8 mouse cellular contexts compared by ENCODE assay signal in genomic region chr3:97767041-97767770, GRCm38 (mm10).
DNase-seq lines count a peak whose midpoint lies in the region; ATAC-seq and TF ChIP-seq lines count a peak whose summit lies in the region.

No protein-coding gene starts in this region.

- 8% methylated on average over 40 of the region's 40 CpGs for WGBS in bone marrow, adult 2 months
- WGBS in heart, embryonic 12.5 days, result 11% methylated on average over 40 of the region's 40 CpGs
- WGBS in midbrain, postnatal 0 days, result 1% methylated on average over 40 of the region's 40 CpGs

- peaks cover 11% of the 10 kb centered on the region for H3K36me3 ChIP-seq in heart, embryonic 12.5 days
- H3K36me3 ChIP-seq in midbrain, postnatal 0 days (ENCODE audit: insufficient read depth, low read length), result no peaks in the 10 kb centered on the region

- no peak for TF ChIP-seq CTCF in bone marrow, adult 2 months (IDR thresholded peaks at IDR 0.05; ENCODE audit: control insufficient read depth, insufficient read depth, low read length)
- no peak for TF ChIP-seq CTCF in midbrain, postnatal 0 days (IDR thresholded peaks at IDR 0.05)

- H3K9me3 ChIP-seq in heart, embryonic 12.5 days (replicated peaks), result no peaks in the 10 kb centered on the region
- no peaks in the 10 kb centered on the region for H3K9me3 ChIP-seq in midbrain, postnatal 0 days (ENCODE audit: low read length)

- no peak for ATAC-seq in heart, embryonic 12.5 days (ENCODE audit: insufficient number of reproducible peaks, low FRiP score)
- peak; percentile 84 for ATAC-seq in midbrain, postnatal 0 days (ENCODE audit: low FRiP score)
- ATAC-seq in megakaryocyte-erythroid progenitor cell, adult 5-6 weeks (replicated peaks; ENCODE audit: low FRiP score, low TSS enrichment, poor library complexity, severe bottlenecking), result no peak

- intact Hi-C loops in left cerebral cortex, postnatal 4 days (cut with DNase I), result loop anchor here (5.0 kb wide), 1 partner anchor 110 kb away; no protein-coding TSS in a partner anchor

- no peaks in the 10 kb centered on the region for H3K4me1 ChIP-seq in bone marrow, adult 2 months (ENCODE audit: control insufficient read depth, insufficient read depth, low read length)
- H3K4me1 ChIP-seq in heart, embryonic 12.5 days (replicated peaks), result peaks cover 27% of the 10 kb centered on the region
- peaks cover 7% of the 10 kb centered on the region for H3K4me1 ChIP-seq in midbrain, postnatal 0 days (ENCODE audit: insufficient read depth, low read length)

- H3K9ac ChIP-seq in heart, embryonic 12.5 days, result peak overlapping the region; percentile 75
- H3K9ac ChIP-seq in midbrain, postnatal 0 days (replicated peaks; ENCODE audit: low read length, poor library complexity, severe bottlenecking), result peak overlapping the region; percentile 77

- TF ChIP-seq POLR2A in bone marrow, adult 2 months (IDR thresholded peaks at IDR 0.05; ENCODE audit: borderline replicate concordance, control insufficient read depth, low read depth, low read length), result no peak

- no peaks in the 10 kb centered on the region for H3K27me3 ChIP-seq in heart, embryonic 12.5 days (replicated peaks)
- H3K27me3 ChIP-seq in midbrain, postnatal 0 days (ENCODE audit: insufficient read depth, low read length), result no peaks in the 10 kb centered on the region

- H3K27ac ChIP-seq in bone marrow, adult 2 months (ENCODE audit: control insufficient read depth, insufficient read depth, low read depth, low read length, poor library complexity), result peak overlapping the region; percentile 68
- H3K27ac ChIP-seq in heart, embryonic 12.5 days (ENCODE audit: poor library complexity, severe bottlenecking), result peak overlapping the region; percentile 82
- peak overlapping the region; percentile 88 for H3K27ac ChIP-seq in midbrain, postnatal 0 days (ENCODE audit: low read depth, low read length)

- peak; percentile 23 for DNase-seq in right cerebral cortex, postnatal 25 days
- no peak for DNase-seq in right cerebral cortex, postnatal 14 days
- DNase-seq in left cerebral cortex, postnatal 4 days, result peak; percentile 10
- peak; percentile 31 for DNase-seq in midbrain, postnatal 0 days (ENCODE audit: low spot score)
- DNase-seq in yolk sac, embryonic 10.5 days (ENCODE audit: low spot score), result no peak

- H3K4me2 ChIP-seq in heart, embryonic 12.5 days, result peak overlapping the region; percentile 71
- peak overlapping the region; percentile 91 for H3K4me2 ChIP-seq in midbrain, postnatal 0 days (ENCODE audit: low read depth, low read length, poor library complexity, severe bottlenecking)

- peak overlapping the region; percentile 84 for H3K4me3 ChIP-seq in bone marrow, adult 2 months (replicated peaks; ENCODE audit: control insufficient read depth, low read depth, low read length)
- H3K4me3 ChIP-seq in heart, embryonic 12.5 days, result peak overlapping the region; percentile 70
- H3K4me3 ChIP-seq in midbrain, postnatal 0 days (ENCODE audit: low read depth, low read length), result peak overlapping the region; percentile 89

Comparison
In these comparisons a context has a peak if more than half of its experiments do, and no peak if none do; other contexts are left out.
1. DNase-seq: peak in right cerebral cortex, postnatal 25 days (single experiment), left cerebral cortex, postnatal 4 days (single experiment) and midbrain, postnatal 0 days (single experiment); none in right cerebral cortex, postnatal 14 days (single experiment) and yolk sac, embryonic 10.5 days (single experiment).
2. Peak in every context shown above with its lines, with median percentiles within 50 percentile points of each other: H3K27ac ChIP-seq and H3K4me3 ChIP-seq.